Mouse (Mus musculus): ENCODE measurements around the gene Lrriq3. TPM values are rescaled to one million over a fixed set of nuclear protein-coding genes. Genes with fewer than 3 reads are reported as not detected.

Gene Lrriq3
- total RNA-seq, 2 experiments from 2014 or later, result 0.98 TPM; not detected in 1

Other genes starting within 250 kb of the Lrriq3 start
- not detected in 2 replicates for gene Tnni3k, start 38.0 kb upstream of the Lrriq3 start, total RNA-seq (2014; fragmentation: Nextera tagmentation)
- not detected in 2 replicates for gene Tnni3k, start 38.0 kb upstream of the Lrriq3 start, total RNA-seq (2017)
- gene Fpgt, start within 50 bp of the Lrriq3 start, total RNA-seq (2014; fragmentation: Nextera tagmentation), result 4.3 and 4.5 TPM in 2 replicates
- 7.5 and 8.4 TPM in 2 replicates for gene Fpgt, start within 50 bp of the Lrriq3 start, total RNA-seq (2017)

All from granulocyte monocyte progenitor cell, adult 5-6 weeks (primary cell).